Mouse (Mus musculus): ENCODE data around the gene Syt13.

DNA sequence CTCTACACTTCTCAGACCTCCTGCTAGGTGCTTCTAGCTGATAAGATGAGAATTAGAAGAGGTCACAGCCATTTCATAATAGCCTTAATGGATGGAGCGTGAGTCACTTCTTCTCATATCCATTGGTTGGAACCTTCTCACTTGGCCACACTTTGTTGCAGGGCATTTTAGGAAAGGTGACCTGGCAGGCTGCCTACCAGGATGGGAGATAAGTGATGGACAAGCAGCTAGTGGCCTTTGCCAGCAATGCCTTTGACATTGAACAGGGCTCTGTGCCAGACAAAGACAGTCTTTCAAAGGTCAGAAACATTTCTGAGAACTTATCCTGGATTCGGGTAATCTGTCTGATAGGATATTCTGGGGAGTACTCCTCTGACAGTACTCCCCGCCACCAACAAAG, 28.5 kb downstream of the Syt13 start:
- TF ChIP-seq EP300 (IDR thresholded peaks at IDR 0.05; ENCODE audit: low read depth) (no peak), CTCF (IDR thresholded peaks at IDR 0.05; ENCODE audit: low read depth) (no peak)
